In the genomic region with DNA sequence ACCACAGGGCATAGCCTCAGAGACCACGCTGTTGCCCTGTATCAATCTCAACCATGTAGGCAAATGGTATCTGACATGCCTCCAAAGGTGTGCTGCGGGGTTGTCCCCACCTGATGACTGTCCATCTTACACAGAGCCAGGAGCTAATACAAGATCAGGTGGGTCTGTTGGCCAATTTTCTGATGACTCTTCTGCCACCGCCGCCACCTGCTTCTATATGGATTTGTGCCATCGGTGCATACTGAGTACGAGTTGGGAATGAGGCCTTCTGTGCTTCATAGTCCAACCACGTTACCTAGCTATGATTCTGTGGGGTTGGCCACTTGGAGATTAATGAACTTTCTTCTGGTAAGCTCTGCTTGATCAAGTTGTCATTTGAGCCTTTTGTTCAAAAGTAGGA, we compare ENCODE assay signal across 17 mouse cellular contexts. TPM values are rescaled to one million over a fixed set of nuclear protein-coding genes. Genes with fewer than 3 reads are reported as not detected.
"Had no signal": no experiment of that assay in that cellular context is flagged by ENCODE, and none has a peak within 500 bp of the region (broad histone marks: within the 10 kb centered on the region; RNA-seq: fewer than 3 reads in every experiment).

No protein-coding gene starts in this region.

- H3K4me1 ChIP-seq: megakaryocyte, embryonic 14.5 days; midbrain, embryonic 13.5 days; midbrain, embryonic 15.5 days; neural tube, embryonic 12.5 days had no signal

- H3K27ac ChIP-seq: lung, embryonic 15.5 days; macrophage; midbrain, embryonic 13.5 days; midbrain, embryonic 15.5 days; neural tube, embryonic 12.5 days; stomach, embryonic 15.5 days; stomach, postnatal 0 days had no signal

- DNase-seq: lung, adult 2 months; lung, postnatal 14 days; lung, postnatal 36 days; right cerebral cortex, postnatal 14 days; thymus, adult 2 months; thymus, postnatal 25 days; thymus, postnatal 4 days had no signal

- H3K9me3 ChIP-seq: lung, embryonic 15.5 days; midbrain, embryonic 13.5 days; midbrain, embryonic 15.5 days; neural tube, embryonic 12.5 days; stomach, embryonic 15.5 days had no signal

- H3K4me3 ChIP-seq: lung, embryonic 15.5 days; megakaryocyte, embryonic 14.5 days; midbrain, embryonic 13.5 days; midbrain, embryonic 15.5 days; neural tube, embryonic 12.5 days; stomach, embryonic 15.5 days had no signal

- H3K27me3 ChIP-seq: lung, embryonic 15.5 days; megakaryocyte, embryonic 14.5 days; midbrain, embryonic 13.5 days; midbrain, embryonic 15.5 days; neural tube, embryonic 12.5 days; stomach, embryonic 15.5 days had no signal

- ATAC-seq: lung, postnatal 0 days; midbrain, embryonic 13.5 days; midbrain, embryonic 15.5 days had no signal

- H3K9ac ChIP-seq: lung, embryonic 15.5 days; midbrain, embryonic 13.5 days; midbrain, embryonic 15.5 days; neural tube, embryonic 12.5 days; stomach, embryonic 15.5 days had no signal

- H3K36me3 ChIP-seq: lung, embryonic 15.5 days; midbrain, embryonic 13.5 days; midbrain, embryonic 15.5 days; neural tube, embryonic 12.5 days; stomach, embryonic 15.5 days had no signal

- H3K4me2 ChIP-seq: lung, embryonic 15.5 days; midbrain, embryonic 11.5 days; midbrain, embryonic 13.5 days; midbrain, embryonic 15.5 days; neural tube, embryonic 12.5 days; stomach, embryonic 15.5 days had no signal

RNA-seq across cellular contexts. Expression of gene Adamts17, which starts 29.1 kb away (rescaled TPM):
- polyA plus RNA-seq: macrophage had no signal
